Mouse (Mus musculus) skeletal muscle tissue, postnatal 0 days (tissue): ENCODE data around the gene Samd14. TPM values are rescaled to one million over a fixed set of nuclear protein-coding genes. Genes with fewer than 3 reads are reported as not detected.

Experiments
- polyA plus RNA-seq: library from polyadenylated mRNA; unstranded; fragments of >200 nt; fragmentation: Nextera tagmentation; extraction: Ambion mirVana; gene quantifications from 2 replicates; pipeline ENCODE4 v1.2.1, GENCODE M21; 2015

Samd14 gene
- 5.7 and 6.2 TPM in 2 replicates for polyA plus RNA-seq

GRCm38 (mm10) chr11:95009629-95010014 lies at the start of gene Samd14:
Samd14 (plus strand) TSS chr11:95009879.

GRCm38 (mm10) chr11:94967419-94967818 lies 42.3 kb upstream of the Samd14 start, which contains the start of gene Hils1:
Hils1 (plus strand) TSS chr11:94967593.

GRCm38 (mm10) chr11:94976199-94976598 lies 33.5 kb upstream of the Samd14 start, which contains the start of gene Sgca:
Sgca (minus strand) TSS chr11:94976327.

GRCm38 (mm10) chr11:94990749-94991577 lies 18.7 kb upstream of the Samd14 start, which contains the start of gene Ppp1r9b:
Ppp1r9b (plus strand) TSS chr11:94991035.

GRCm38 (mm10) chr11:95041139-95041609 lies 31.5 kb downstream of the Samd14 start, which contains the start of gene Pdk2:
Pdk2 (minus strand) TSS chr11:95041354.

Other genes with a start within 250 kb of the Samd14 start
- not detected in 2 replicates for gene Tmem92, start 227.2 kb upstream of the Samd14 start, polyA plus RNA-seq
- 1,518 and 2,228 TPM in 2 replicates for gene Col1a1, start 73.7 kb upstream of the Samd14 start, polyA plus RNA-seq
- gene Hils1, start 42.3 kb upstream of the Samd14 start, polyA plus RNA-seq, result 0.46 TPM in 1 of 2 replicates, not detected in the other
- 138 and 183 TPM in 2 replicates for gene Sgca, start 33.6 kb upstream of the Samd14 start, polyA plus RNA-seq
- 3.9 and 5.8 TPM in 2 replicates for gene Ppp1r9b, start 18.8 kb upstream of the Samd14 start, polyA plus RNA-seq
- 210 and 241 TPM in 2 replicates for gene Pdk2, start 31.5 kb downstream of the Samd14 start, polyA plus RNA-seq
- 0.95 and 1.1 TPM in 2 replicates for gene Itga3, start 66.9 kb downstream of the Samd14 start, polyA plus RNA-seq
- 0.64 and 1.00 TPM in 2 replicates for gene Dlx3, start 110.2 kb downstream of the Samd14 start, polyA plus RNA-seq
- 0.09 and 0.13 TPM in 2 replicates for gene Dlx4, start 136.4 kb downstream of the Samd14 start, polyA plus RNA-seq